Mouse (Mus musculus) liver, embryonic 15.5 days (tissue): ENCODE data around the gene Tmem121b. TPM values are rescaled to one million over a fixed set of nuclear protein-coding genes. Genes with fewer than 3 reads are reported as not detected.

Source experiments
- ATAC-seq: fragments of 200-750 bp; cut with Nextera tagmentation; 2 replicates; pipeline ENCODE4 v1.8.0; 2017; ENCODE audit warnings: moderate number of reproducible peaks, mild to moderate bottlenecking, moderate library complexity; ENCODE audit not compliant: insufficient read depth
- H3K27ac ChIP-seq: fragments of 300-500 bp; sonication (generic); replicated peaks from 2 replicates; pipeline ENCODE4 v1.5.1; 2015; ENCODE audit warnings: mild to moderate bottlenecking, inconsistent platforms
- H3K27me3 ChIP-seq: fragments of 300-500 bp; sonication (generic); 2 replicates; pipeline ENCODE4 v1.6.1; 2015; ENCODE audit warnings: mild to moderate bottlenecking, inconsistent platforms
- H3K36me3 ChIP-seq: fragments of 300-500 bp; sonication (generic); replicated peaks from 2 replicates; pipeline ENCODE4 v1.6.1; 2015; ENCODE audit warnings: moderate library complexity, mild to moderate bottlenecking, inconsistent platforms
- H3K4me1 ChIP-seq: fragments of 300-500 bp; sonication (generic); replicated peaks from 2 replicates; pipeline ENCODE4 v1.6.1; 2015; ENCODE audit warnings: inconsistent platforms
- H3K4me2 ChIP-seq: fragments of 300-500 bp; sonication (generic); 2 replicates; pipeline ENCODE4 v1.6.1; 2015; ENCODE audit warnings: moderate library complexity, mild to moderate bottlenecking, inconsistent platforms
- H3K4me3 ChIP-seq: fragments of 300-500 bp; sonication (generic); replicated peaks from 2 replicates; pipeline ENCODE4 v1.5.1; 2015; ENCODE audit warnings: mild to moderate bottlenecking, inconsistent platforms
- H3K9ac ChIP-seq: fragments of 300-500 bp; sonication (generic); 2 replicates; pipeline ENCODE4 v1.6.1; 2015; ENCODE audit warnings: moderate library complexity, mild to moderate bottlenecking, inconsistent platforms
- H3K9me3 ChIP-seq: fragments of 300-500 bp; sonication (generic); replicated peaks from 2 replicates; pipeline ENCODE4 v1.6.1; 2016; ENCODE audit warnings: inconsistent platforms
- WGBS: fragments of 180-500 bp; shearing (Covaris S2); methylation state at CpG from one replicate; pipeline ENCODE4 v1.1.7; 2015; ENCODE audit warnings: mixed read lengths; ENCODE audit not compliant: insufficient replicate concordance; 5-methylcytosine and 5-hydroxymethylcytosine counted together
- polyA plus RNA-seq: library from polyadenylated mRNA; unstranded; fragments of >200 nt; fragmentation: Nextera tagmentation; extraction: Ambion mirVana; gene quantifications from 2 replicates; pipeline ENCODE4 v1.2.1, GENCODE M21; 2015

The Tmem121b gene
- polyA plus RNA-seq = not detected in 2 replicates

DNA sequence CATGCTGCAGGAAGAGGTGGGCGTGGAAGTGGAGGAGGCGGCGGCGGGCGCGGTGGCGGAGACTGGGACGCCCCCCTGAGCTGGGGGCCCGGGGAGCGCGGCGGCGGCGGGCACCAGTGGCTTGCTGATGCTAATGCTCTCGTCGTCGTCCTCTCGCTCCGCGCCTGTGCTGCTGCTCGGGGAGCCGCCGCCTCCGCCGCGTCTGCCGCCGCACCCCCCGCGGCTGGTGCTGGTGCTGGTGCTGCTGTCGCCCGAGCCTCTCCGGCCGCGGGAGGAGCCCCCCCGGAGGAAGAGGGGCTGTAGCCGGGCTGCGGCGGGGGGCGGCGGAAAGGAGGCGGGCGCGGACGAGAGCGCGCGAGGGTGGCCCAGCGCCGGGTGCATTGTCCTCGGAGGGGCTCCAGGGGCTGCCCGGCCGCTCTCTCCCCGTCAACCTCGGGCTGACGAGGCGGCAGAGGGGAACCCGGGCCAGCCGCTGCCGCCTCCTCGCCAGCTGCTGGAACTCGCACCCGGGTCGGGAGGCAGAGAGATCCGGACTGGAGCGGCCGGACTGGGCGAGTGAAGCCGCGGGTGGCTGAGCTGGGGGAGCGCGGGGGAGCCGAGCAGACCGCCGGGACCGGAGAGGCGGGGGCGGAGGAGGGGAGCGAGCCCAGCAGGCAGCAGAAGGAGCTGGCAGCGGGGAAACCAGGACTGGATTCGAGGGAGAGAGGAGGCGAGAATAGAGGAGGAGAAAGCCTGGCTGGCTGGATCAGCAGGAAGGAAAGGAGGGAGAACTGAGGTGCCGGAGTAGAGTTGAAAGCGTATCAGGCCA is at the start of gene Tmem121b:
Gene Tmem121b (minus strand): TSS at position 434 of the 808 bp plus-strand sequence.
- Histone ChIP-seq H3K9ac (peak within 1 kb of the TSS; percentile 32; the same call in 1 of the 2 replicates), H3K4me3 (peak within 1 kb of the TSS; percentile 54), H3K27ac (no peak within 1 kb of the TSS), H3K36me3 (no peaks in the 10 kb centered on the region), H3K27me3 (peaks cover 87% of the 10 kb centered on the region), H3K9me3 (no peaks in the 10 kb centered on the region), H3K4me1 (peaks cover 24% of the 10 kb centered on the region), H3K4me2 (peak within 1 kb of the TSS; percentile 76)
- ATAC-seq = peak; percentile 24; the same call in 1 of the 2 replicates
- under 1% methylated on average over 79 of the region's 84 CpGs for WGBS

DNA sequence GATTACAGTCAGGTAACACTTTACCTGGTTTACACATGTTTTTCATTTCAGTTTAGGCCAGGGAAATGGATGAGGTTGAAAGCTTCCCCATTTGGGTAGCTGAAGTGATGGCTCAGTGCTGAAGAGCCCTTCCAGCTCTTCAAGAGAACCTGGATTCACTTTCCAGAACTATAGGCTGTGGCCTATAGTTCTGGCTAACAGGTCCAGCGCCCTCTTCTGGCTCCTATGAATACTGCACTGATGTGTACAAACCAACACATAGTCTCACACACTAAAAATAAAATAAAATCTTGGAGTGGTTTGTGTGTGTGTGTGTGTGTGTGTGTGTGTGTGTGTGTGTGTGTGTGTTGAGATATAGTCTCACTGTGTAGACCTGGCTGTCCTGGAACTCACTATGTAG is 48.5 kb upstream of the Tmem121b start:
- no peak for ATAC-seq
- H3K4me2 ChIP-seq = no peak overlapping the region
- H3K4me3 ChIP-seq = no peak overlapping the region
- H3K36me3 ChIP-seq = no peaks in the 10 kb centered on the region
- H3K9ac ChIP-seq = no peak overlapping the region
- H3K9me3 ChIP-seq = no peaks in the 10 kb centered on the region
- H3K4me1 ChIP-seq = peaks cover 23% of the 10 kb centered on the region
- H3K27ac ChIP-seq = no peak overlapping the region
- no peaks in the 10 kb centered on the region for H3K27me3 ChIP-seq
- whole genome bisulfite sequencing = 19% methylated on average over 1 of the region's 1 CpGs

GRCm38 (mm10) chr6:120541386-120541785 is 47.8 kb upstream of the Tmem121b start:
- 58% methylated on average over 2 of the region's 2 CpGs for WGBS
- Histone ChIP-seq H3K9ac (no peak overlapping the region), H3K9me3 (no peaks in the 10 kb centered on the region), H3K27ac (no peak overlapping the region; the same call in 1 of the 2 replicates), H3K36me3 (no peaks in the 10 kb centered on the region), H3K27me3 (no peaks in the 10 kb centered on the region), H3K4me1 (peaks cover 20% of the 10 kb centered on the region), H3K4me3 (no peak overlapping the region), H3K4me2 (no peak overlapping the region)
- no peak for ATAC-seq

- peak; percentile 33 for ATAC-seq
- H3K27me3 ChIP-seq = no peaks in the 10 kb centered on the region
- no peak overlapping the region for H3K9ac ChIP-seq
These were observed 46.2 kb upstream of the Tmem121b start for GRCm38 (mm10) chr6:120539781-120540231.

DNA sequence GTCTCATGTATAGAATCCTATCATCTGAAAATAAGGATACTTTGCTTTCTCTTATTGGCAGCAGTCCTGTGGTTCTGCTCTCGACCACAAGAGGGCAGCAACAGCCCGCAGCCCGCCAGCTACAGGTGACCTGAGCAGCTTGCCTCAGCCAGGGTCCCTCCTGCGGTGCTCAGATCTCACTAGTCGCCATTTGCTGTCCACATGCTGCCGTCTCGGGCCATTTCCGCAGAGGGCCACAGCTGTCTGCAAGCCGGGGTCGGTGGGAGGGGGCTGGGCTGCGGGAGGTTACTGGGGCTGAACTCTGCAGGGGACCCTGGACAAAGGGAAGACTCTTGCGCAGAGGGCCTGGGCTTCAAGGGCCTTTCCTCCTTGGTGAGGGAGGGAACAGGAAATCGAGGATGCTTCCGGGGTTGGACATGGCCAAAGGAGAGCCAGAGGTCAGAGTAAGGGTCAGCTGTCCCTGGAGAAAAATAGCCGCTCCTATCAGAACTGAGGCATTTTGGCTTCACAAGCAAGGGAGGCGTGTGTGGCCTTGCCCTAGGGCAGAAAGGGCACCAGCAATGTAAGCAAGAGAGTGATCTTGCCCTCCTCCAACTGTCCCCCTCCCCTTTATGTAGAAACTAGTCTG is 45.6 kb upstream of the Tmem121b start:
- Histone ChIP-seq H3K9ac (0 out of 2 replicates have a peak overlapping the region, but pooled peaks have one; percentile 21), H3K4me1 (peaks cover 18% of the 10 kb centered on the region), H3K27me3 (no peaks in the 10 kb centered on the region), H3K4me2 (peak overlapping the region; percentile 61), H3K36me3 (no peaks in the 10 kb centered on the region), H3K4me3 (peak overlapping the region; percentile 22), H3K9me3 (no peaks in the 10 kb centered on the region), H3K27ac (peak overlapping the region; percentile 51; the same call in 1 of the 2 replicates)
- peak; percentile 77 for ATAC-seq
- WGBS = 13% methylated on average over 16 of the region's 16 CpGs

More at GRCm38 (mm10) chr6:120539781-120540231, 46.2 kb upstream of the Tmem121b start:
- Histone ChIP-seq H3K4me1 (peaks cover 18% of the 10 kb centered on the region), H3K9me3 (no peaks in the 10 kb centered on the region), H3K27ac (peak overlapping the region; percentile 51; the same call in 1 of the 2 replicates), H3K4me3 (no peak overlapping the region), H3K36me3 (no peaks in the 10 kb centered on the region), H3K4me2 (peak overlapping the region; percentile 61; the same call in 1 of the 2 replicates)
- WGBS = 64% methylated on average over 10 of the region's 10 CpGs

GRCm38 (mm10) chr6:120536337-120536736 is 42.7 kb upstream of the Tmem121b start:
- H3K4me3 ChIP-seq = no peak overlapping the region
- H3K36me3 ChIP-seq = no peaks in the 10 kb centered on the region
- H3K27ac ChIP-seq = no peak overlapping the region
- no peak overlapping the region for H3K9ac ChIP-seq
- H3K9me3 ChIP-seq = no peaks in the 10 kb centered on the region
- no peak overlapping the region for H3K4me2 ChIP-seq
- H3K4me1 ChIP-seq = peaks cover 28% of the 10 kb centered on the region
- no peak for ATAC-seq
- H3K27me3 ChIP-seq = no peaks in the 10 kb centered on the region
- WGBS = 67% methylated on average over 2 of the region's 2 CpGs

- WGBS = 70% methylated on average over 1 of the region's 1 CpGs
- H3K9me3 ChIP-seq = no peaks in the 10 kb centered on the region
- no peak for ATAC-seq
These were observed 39.0 kb upstream of the Tmem121b start for GRCm38 (mm10) chr6:120532594-120532993.

DNA sequence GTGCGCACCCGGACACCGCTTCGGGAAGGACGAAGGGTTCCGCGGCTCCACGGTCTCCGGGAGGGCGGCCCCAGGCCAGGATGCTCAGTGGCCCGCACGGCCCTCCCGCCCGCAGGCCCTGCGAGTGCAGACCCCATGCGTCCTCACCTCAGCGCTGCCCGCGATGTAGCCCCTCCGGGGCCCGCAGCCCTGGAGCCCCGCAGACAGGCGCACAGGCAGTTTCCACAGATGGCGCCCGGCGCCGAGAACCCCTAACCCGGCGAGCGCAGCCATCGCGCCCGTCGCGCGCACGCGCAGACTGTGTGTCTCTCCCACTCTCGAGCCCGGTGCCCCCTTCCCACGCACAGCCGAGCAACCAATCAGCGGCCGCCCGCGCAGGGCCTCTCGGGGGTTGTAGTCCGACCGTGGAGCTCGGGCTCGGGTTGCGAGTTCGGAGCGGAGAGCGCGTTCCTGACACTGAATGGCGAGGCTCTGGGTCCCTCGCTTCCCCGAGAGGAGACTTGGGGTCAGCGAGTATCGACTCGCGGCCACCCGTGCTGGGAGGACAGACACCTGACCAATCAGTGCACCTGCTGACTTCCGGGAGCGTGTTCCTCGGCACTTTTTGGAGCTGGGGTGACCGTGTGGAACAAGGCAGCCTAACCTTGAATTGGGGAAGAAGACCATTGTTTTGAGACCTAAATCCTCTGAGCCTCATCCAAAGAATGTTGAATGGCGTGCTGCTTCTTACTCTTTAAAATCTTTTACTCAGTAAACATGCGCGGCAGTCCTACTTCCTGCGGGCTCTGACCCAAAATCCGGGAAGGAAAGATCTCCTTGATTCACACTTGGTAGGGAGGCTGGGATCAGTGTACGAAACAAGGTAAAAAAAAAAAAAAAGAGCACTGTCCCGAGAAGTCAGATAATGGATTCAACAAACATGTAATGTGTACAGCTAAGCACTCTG is 37.7 kb upstream of the Tmem121b start, which contains the start of gene Hdhd5:
Gene Hdhd5 (minus strand): TSS at position 300 of the 946 bp plus-strand sequence.
- Histone ChIP-seq H3K4me1 (peaks cover 41% of the 10 kb centered on the region), H3K36me3 (0 out of 2 replicates have a peak, but pooled peaks cover 7% of the 10 kb centered on the region), H3K27ac (peak within 1 kb of the TSS; percentile 69), H3K9ac (peak within 1 kb of the TSS; percentile 83), H3K9me3 (no peaks in the 10 kb centered on the region), H3K27me3 (no peaks in the 10 kb centered on the region), H3K4me2 (peak within 1 kb of the TSS; percentile 94), H3K4me3 (peak within 1 kb of the TSS; percentile 91)
- under 1% methylated on average over 75 of the region's 75 CpGs for WGBS
- peak; percentile 94 for ATAC-seq

More at GRCm38 (mm10) chr6:120532594-120532993, 39.0 kb upstream of the Tmem121b start:
- peak overlapping the region; percentile 94 for H3K4me2 ChIP-seq
- 0 out of 2 replicates have a peak, but pooled peaks cover 7% of the 10 kb centered on the region for H3K36me3 ChIP-seq
- no peaks in the 10 kb centered on the region for H3K27me3 ChIP-seq
- H3K9ac ChIP-seq = no peak overlapping the region
- no peak overlapping the region; the same call in 1 of the 2 replicates for H3K4me3 ChIP-seq
- peaks cover 41% of the 10 kb centered on the region for H3K4me1 ChIP-seq
- no peak overlapping the region for H3K27ac ChIP-seq

- no peaks in the 10 kb centered on the region for H3K27me3 ChIP-seq
- no peaks in the 10 kb centered on the region for H3K9me3 ChIP-seq
- 59% methylated on average over 4 of the region's 4 CpGs for WGBS
- ATAC-seq = no peak
- peaks cover 41% of the 10 kb centered on the region for H3K4me1 ChIP-seq
- H3K27ac ChIP-seq = no peak overlapping the region
- no peak overlapping the region for H3K4me3 ChIP-seq
- H3K36me3 ChIP-seq = 0 out of 2 replicates have a peak, but pooled peaks cover 7% of the 10 kb centered on the region
- no peak overlapping the region for H3K4me2 ChIP-seq
- H3K9ac ChIP-seq = no peak overlapping the region
These were observed 35.5 kb upstream of the Tmem121b start for GRCm38 (mm10) chr6:120529123-120529522.

GRCm38 (mm10) chr6:120524796-120525195 is 31.2 kb upstream of the Tmem121b start:
- H3K4me1 ChIP-seq = peaks cover 18% of the 10 kb centered on the region
- no peaks in the 10 kb centered on the region for H3K27me3 ChIP-seq
- peaks cover 33% of the 10 kb centered on the region for H3K36me3 ChIP-seq
- no peak overlapping the region for H3K9ac ChIP-seq
- H3K9me3 ChIP-seq = no peaks in the 10 kb centered on the region
- H3K4me3 ChIP-seq = no peak overlapping the region
- ATAC-seq = no peak
- no peak overlapping the region for H3K4me2 ChIP-seq
- WGBS = 78% methylated on average over 5 of the region's 5 CpGs
- H3K27ac ChIP-seq = no peak overlapping the region
